Mouse (Mus musculus): ENCODE data around the gene Chst8. TPM values are rescaled to one million over a fixed set of nuclear protein-coding genes. Genes with fewer than 3 reads are reported as not detected.

Gene Chst8
- polyA plus RNA-seq, 1 experiment from 2014 or later: 2.6 TPM

DNA sequence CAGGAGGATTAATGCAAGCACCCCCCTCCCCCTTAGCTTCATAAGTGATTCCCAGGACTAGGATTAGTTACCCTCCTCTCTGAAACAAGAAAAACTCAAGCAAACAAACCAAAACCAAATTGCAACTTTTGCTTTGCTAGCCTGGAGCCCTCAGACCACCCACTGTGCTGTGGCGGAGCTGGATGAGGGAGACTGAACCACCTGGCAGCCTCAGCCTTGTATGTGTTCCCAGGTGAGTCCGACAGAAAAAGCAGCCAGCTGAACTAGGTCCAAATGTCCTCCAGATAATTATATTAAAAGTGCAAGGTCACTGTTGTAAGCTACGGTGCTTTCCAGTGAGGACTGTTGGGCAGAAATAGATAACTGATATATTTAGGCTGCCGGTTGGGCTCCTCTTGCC, 25.7 kb upstream of the Chst8 start:
- 83% methylated on average over 4 of the region's 4 CpGs for WGBS
- Histone ChIP-seq H3K4me2 (ENCODE audit: low read depth, severe bottlenecking) (no peak overlapping the region), H3K9ac (ENCODE audit: low read length) (no peak overlapping the region), H3K27ac (replicated peaks; ENCODE audit: low read depth, low read length) (no peak overlapping the region), H3K4me3 (ENCODE audit: low read depth, low read length) (no peak overlapping the region), H3K36me3 (ENCODE audit: control insufficient read depth, insufficient read depth, low read length) (no peaks in the 10 kb centered on the region), H3K4me1 (ENCODE audit: control insufficient read depth, insufficient read depth, low read length) (no peaks in the 10 kb centered on the region), H3K9me3 (ENCODE audit: control insufficient read depth, low read length) (no peaks in the 10 kb centered on the region), H3K27me3 (ENCODE audit: control insufficient read depth, insufficient read depth, low read length) (no peaks in the 10 kb centered on the region)
- no peak for ATAC-seq (ENCODE audit: insufficient number of reproducible peaks, low FRiP score, low TSS enrichment, low read depth)
- no peak for DNase-seq (ENCODE audit: low spot score)

GRCm38 (mm10) chr7:34826255-34826909, 13.9 kb upstream of the Chst8 start:
- H3K27ac ChIP-seq (replicated peaks; ENCODE audit: low read depth, low read length): no peak overlapping the region
- DNase-seq (ENCODE audit: low spot score) (peak; percentile 47), ATAC-seq (ENCODE audit: insufficient number of reproducible peaks, low FRiP score, low TSS enrichment, low read depth) (no peak)
- no peaks in the 10 kb centered on the region for H3K27me3 ChIP-seq (ENCODE audit: control insufficient read depth, insufficient read depth, low read length)
- no peak overlapping the region for H3K4me3 ChIP-seq (ENCODE audit: low read depth, low read length)
- H3K9me3 ChIP-seq (ENCODE audit: control insufficient read depth, low read length): no peaks in the 10 kb centered on the region
- no peaks in the 10 kb centered on the region for H3K36me3 ChIP-seq (ENCODE audit: control insufficient read depth, insufficient read depth, low read length)
- H3K9ac ChIP-seq (ENCODE audit: low read length): no peak overlapping the region
- H3K4me2 ChIP-seq (ENCODE audit: low read depth, severe bottlenecking): no peak overlapping the region
- 48% methylated on average over 3 of the region's 3 CpGs for WGBS
- no peaks in the 10 kb centered on the region for H3K4me1 ChIP-seq (ENCODE audit: control insufficient read depth, insufficient read depth, low read length)

- no peaks in the 10 kb centered on the region for H3K9me3 ChIP-seq (ENCODE audit: control insufficient read depth, low read length)
- ATAC-seq (ENCODE audit: insufficient number of reproducible peaks, low FRiP score, low TSS enrichment, low read depth): no peak
- no peaks in the 10 kb centered on the region for H3K36me3 ChIP-seq (ENCODE audit: control insufficient read depth, insufficient read depth, low read length)
- no peak overlapping the region for H3K9ac ChIP-seq (ENCODE audit: low read length)
- H3K4me3 ChIP-seq (ENCODE audit: low read depth, low read length): no peak overlapping the region
- no peak overlapping the region for H3K27ac ChIP-seq (replicated peaks; ENCODE audit: low read depth, low read length)
- peaks cover 3% of the 10 kb centered on the region; the same call in 1 of the 2 replicates for H3K4me1 ChIP-seq (ENCODE audit: control insufficient read depth, insufficient read depth, low read length)
- H3K27me3 ChIP-seq (ENCODE audit: control insufficient read depth, insufficient read depth, low read length): no peaks in the 10 kb centered on the region
- no peak for DNase-seq (ENCODE audit: low spot score)
- 87% methylated on average over 9 of the region's 9 CpGs for WGBS
- H3K4me2 ChIP-seq (ENCODE audit: low read depth, severe bottlenecking): no peak overlapping the region
Measured at GRCm38 (mm10) chr7:34821587-34821986, 9.1 kb upstream of the Chst8 start.

- Histone ChIP-seq H3K4me2 (ENCODE audit: low read depth, severe bottlenecking) (no peak overlapping the region), H3K4me1 (ENCODE audit: control insufficient read depth, insufficient read depth, low read length) (peaks cover 3% of the 10 kb centered on the region; the same call in 1 of the 2 replicates), H3K9ac (ENCODE audit: low read length) (no peak overlapping the region), H3K36me3 (ENCODE audit: control insufficient read depth, insufficient read depth, low read length) (no peaks in the 10 kb centered on the region), H3K9me3 (ENCODE audit: control insufficient read depth, low read length) (no peaks in the 10 kb centered on the region), H3K27ac (replicated peaks; ENCODE audit: low read depth, low read length) (no peak overlapping the region), H3K27me3 (ENCODE audit: control insufficient read depth, insufficient read depth, low read length) (no peaks in the 10 kb centered on the region), H3K4me3 (ENCODE audit: low read depth, low read length) (no peak overlapping the region)
- peak; percentile 31 for DNase-seq (ENCODE audit: low spot score)
- ATAC-seq (ENCODE audit: insufficient number of reproducible peaks, low FRiP score, low TSS enrichment, low read depth): no peak
- WGBS: 38% methylated on average over 6 of the region's 6 CpGs
Measured at GRCm38 (mm10) chr7:34820554-34820953, 8.0 kb upstream of the Chst8 start.

GRCm38 (mm10) chr7:34819796-34820195, 7.3 kb upstream of the Chst8 start:
- no peak for DNase-seq (ENCODE audit: low spot score)
- H3K27ac ChIP-seq (replicated peaks; ENCODE audit: low read depth, low read length): no peak overlapping the region
- H3K36me3 ChIP-seq (ENCODE audit: control insufficient read depth, insufficient read depth, low read length): no peaks in the 10 kb centered on the region
- H3K4me1 ChIP-seq (ENCODE audit: control insufficient read depth, insufficient read depth, low read length): peaks cover 3% of the 10 kb centered on the region; the same call in 1 of the 2 replicates
- H3K9me3 ChIP-seq (ENCODE audit: control insufficient read depth, low read length): no peaks in the 10 kb centered on the region
- H3K27me3 ChIP-seq (ENCODE audit: control insufficient read depth, insufficient read depth, low read length): no peaks in the 10 kb centered on the region
- H3K4me3 ChIP-seq (ENCODE audit: low read depth, low read length): no peak overlapping the region
- ATAC-seq (ENCODE audit: insufficient number of reproducible peaks, low FRiP score, low TSS enrichment, low read depth): no peak
- H3K4me2 ChIP-seq (ENCODE audit: low read depth, severe bottlenecking): no peak overlapping the region
- H3K9ac ChIP-seq (ENCODE audit: low read length): no peak overlapping the region
- WGBS: 88% methylated on average over 18 of the region's 18 CpGs

DNA sequence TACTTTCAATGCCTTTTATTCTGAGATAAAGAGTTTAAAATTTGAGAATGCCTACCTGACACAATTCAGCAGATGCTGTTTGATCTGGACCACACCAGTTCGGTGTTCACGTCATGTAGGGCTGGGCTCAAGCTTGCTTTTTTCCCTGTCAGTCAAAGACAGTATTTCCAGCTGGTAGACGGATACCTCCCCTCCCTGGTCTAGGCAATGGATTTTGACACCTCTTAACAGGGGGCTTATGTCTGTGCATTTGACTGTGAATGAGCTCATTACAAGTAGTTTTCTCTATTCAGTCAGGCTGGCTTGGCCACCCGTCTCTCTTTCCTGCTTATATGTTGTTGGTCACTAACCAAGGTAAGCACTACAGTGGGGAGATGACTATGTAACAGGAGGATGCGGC, 6.1 kb upstream of the Chst8 start:
- H3K27ac ChIP-seq (replicated peaks; ENCODE audit: low read depth, low read length): no peak overlapping the region
- no peak overlapping the region for H3K4me2 ChIP-seq (ENCODE audit: low read depth, severe bottlenecking)
- no peak overlapping the region for H3K4me3 ChIP-seq (ENCODE audit: low read depth, low read length)
- ATAC-seq (ENCODE audit: insufficient number of reproducible peaks, low FRiP score, low TSS enrichment, low read depth) (no peak), DNase-seq (ENCODE audit: low spot score) (no peak)
- no peaks in the 10 kb centered on the region for H3K36me3 ChIP-seq (ENCODE audit: control insufficient read depth, insufficient read depth, low read length)
- 83% methylated on average over 5 of the region's 5 CpGs for WGBS
- peaks cover 3% of the 10 kb centered on the region; the same call in 1 of the 2 replicates for H3K4me1 ChIP-seq (ENCODE audit: control insufficient read depth, insufficient read depth, low read length)
- no peaks in the 10 kb centered on the region for H3K27me3 ChIP-seq (ENCODE audit: control insufficient read depth, insufficient read depth, low read length)
- no peaks in the 10 kb centered on the region for H3K9me3 ChIP-seq (ENCODE audit: control insufficient read depth, low read length)
- no peak overlapping the region for H3K9ac ChIP-seq (ENCODE audit: low read length)

DNA sequence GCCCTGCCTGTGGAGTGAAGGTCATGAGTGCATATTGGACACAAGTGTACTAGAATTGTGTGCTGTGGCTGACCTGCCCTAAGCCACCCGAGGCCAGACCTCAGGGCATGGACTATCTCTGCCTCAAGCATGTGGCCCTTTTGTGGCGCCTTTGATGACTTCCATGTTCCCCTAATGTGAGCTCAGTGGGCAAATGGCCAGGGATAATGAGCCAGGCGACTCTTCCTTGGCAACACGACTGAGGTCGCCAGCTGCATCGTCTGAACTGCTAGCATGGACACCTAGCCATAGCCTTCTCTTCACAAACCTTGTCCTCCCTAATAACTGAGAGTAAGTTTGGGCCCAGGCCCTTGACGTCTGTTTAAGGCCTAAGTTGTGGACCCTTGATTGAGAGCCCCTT, 4.5 kb upstream of the Chst8 start:
- Histone ChIP-seq H3K27ac (replicated peaks; ENCODE audit: low read depth, low read length) (no peak overlapping the region), H3K4me1 (ENCODE audit: control insufficient read depth, insufficient read depth, low read length) (peaks cover 7% of the 10 kb centered on the region; the same call in 1 of the 2 replicates), H3K9ac (ENCODE audit: low read length) (no peak overlapping the region), H3K4me2 (ENCODE audit: low read depth, severe bottlenecking) (no peak overlapping the region), H3K27me3 (ENCODE audit: control insufficient read depth, insufficient read depth, low read length) (peaks cover 5% of the 10 kb centered on the region), H3K36me3 (ENCODE audit: control insufficient read depth, insufficient read depth, low read length) (no peaks in the 10 kb centered on the region), H3K4me3 (ENCODE audit: low read depth, low read length) (no peak overlapping the region), H3K9me3 (ENCODE audit: control insufficient read depth, low read length) (no peaks in the 10 kb centered on the region)
- DNase-seq (ENCODE audit: low spot score): no peak
- 76% methylated on average over 7 of the region's 7 CpGs for WGBS
- ATAC-seq (ENCODE audit: insufficient number of reproducible peaks, low FRiP score, low TSS enrichment, low read depth): no peak

- DNase-seq (ENCODE audit: low spot score) (no peak), ATAC-seq (ENCODE audit: insufficient number of reproducible peaks, low FRiP score, low TSS enrichment, low read depth) (no peak)
- Histone ChIP-seq H3K9ac (ENCODE audit: low read length) (no peak overlapping the region), H3K27me3 (ENCODE audit: control insufficient read depth, insufficient read depth, low read length) (peaks cover 26% of the 10 kb centered on the region), H3K4me2 (ENCODE audit: low read depth, severe bottlenecking) (no peak overlapping the region), H3K9me3 (ENCODE audit: control insufficient read depth, low read length) (no peaks in the 10 kb centered on the region), H3K4me3 (ENCODE audit: low read depth, low read length) (no peak overlapping the region), H3K36me3 (ENCODE audit: control insufficient read depth, insufficient read depth, low read length) (no peaks in the 10 kb centered on the region), H3K27ac (replicated peaks; ENCODE audit: low read depth, low read length) (no peak overlapping the region), H3K4me1 (ENCODE audit: control insufficient read depth, insufficient read depth, low read length) (peaks cover 10% of the 10 kb centered on the region)
- 92% methylated on average over 3 of the region's 3 CpGs for whole genome bisulfite sequencing
Measured at GRCm38 (mm10) chr7:34814801-34815200, 2.3 kb upstream of the Chst8 start.
